Mouse (Mus musculus) urinary bladder, postnatal 10 days (tissue): ENCODE results near the gene Stpg3.

Experiments
- DNase-seq: peaks from one replicate; pipeline ENCODE4 v3.0.0; 2022; ENCODE audit warnings: low spot score

Stpg3 gene

DNA sequence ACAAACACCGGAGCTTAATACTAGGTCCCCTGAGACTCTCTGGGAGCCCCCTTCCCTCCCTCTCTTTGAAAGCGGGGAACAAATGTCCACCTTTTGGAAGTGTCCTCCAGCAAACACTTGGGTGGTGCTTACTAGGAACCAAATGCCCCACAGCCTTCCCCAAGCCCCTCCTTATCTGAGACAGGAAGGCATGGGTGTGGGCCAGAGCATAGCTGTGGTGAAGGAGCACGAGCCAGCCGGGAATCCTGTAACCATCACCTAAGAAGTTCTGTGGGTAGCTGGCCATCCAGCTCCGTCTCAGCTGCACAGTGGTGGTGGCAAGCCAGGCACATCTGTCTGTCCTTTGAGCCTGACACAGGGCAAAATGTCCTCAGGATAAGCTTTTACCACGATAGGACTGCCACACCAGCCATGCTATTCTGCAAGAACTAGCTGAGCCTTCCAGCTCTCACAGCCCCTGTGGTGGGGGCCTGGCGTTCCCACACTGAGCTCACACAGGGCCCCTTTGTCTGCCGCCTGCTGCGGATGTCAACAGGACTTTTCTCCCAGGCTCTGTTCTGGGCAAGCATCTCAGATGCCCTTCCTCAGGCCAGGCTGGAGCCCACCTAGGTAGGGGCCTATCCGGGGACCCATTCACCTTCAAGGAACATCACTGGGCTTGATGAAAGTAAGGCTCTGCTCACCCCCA, 36.0 kb downstream of the Stpg3 start:
- DNase-seq, result no peak

DNA sequence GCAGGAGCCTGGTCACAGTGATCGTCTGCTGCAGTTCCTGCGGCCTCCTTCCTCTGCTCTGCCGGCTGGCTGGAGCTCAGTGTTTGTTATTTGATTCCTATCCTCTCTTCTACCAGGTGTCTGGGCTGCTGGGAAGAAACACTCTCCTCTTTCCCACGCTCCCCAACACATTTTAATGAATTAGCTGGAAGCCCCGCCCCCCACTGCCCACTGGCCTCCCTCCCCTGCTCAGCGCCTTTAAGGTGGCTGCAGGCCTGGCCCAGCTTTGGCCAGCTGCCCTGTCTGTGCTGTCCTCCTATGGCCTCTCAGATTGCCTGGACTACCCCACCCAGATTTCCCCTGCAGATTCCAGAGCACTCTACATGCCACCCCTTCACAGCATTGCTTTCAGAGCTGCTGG, 36.8 kb downstream of the Stpg3 start:
- DNase-seq, result no peak

DNA sequence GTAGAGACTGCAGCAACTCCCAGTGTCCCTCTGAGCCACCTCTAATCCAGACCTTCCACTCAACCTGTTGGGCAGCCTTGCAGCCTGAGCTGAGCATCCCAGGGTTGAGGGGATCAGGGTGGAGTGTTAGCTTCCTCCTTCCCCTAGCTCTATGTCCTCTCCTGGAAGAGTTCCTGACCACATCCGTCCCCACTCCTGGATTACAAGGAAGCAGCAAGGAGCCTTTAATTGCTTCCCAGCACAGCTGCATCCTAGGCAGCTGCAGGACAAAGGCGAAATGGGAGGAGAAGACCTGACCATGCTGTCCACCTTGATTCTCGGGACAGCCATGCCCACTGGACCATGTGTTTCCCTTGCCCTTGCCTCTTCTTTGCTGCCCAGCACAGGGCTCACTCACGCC, 37.4 kb downstream of the Stpg3 start:
- DNase-seq, result no peak

DNA sequence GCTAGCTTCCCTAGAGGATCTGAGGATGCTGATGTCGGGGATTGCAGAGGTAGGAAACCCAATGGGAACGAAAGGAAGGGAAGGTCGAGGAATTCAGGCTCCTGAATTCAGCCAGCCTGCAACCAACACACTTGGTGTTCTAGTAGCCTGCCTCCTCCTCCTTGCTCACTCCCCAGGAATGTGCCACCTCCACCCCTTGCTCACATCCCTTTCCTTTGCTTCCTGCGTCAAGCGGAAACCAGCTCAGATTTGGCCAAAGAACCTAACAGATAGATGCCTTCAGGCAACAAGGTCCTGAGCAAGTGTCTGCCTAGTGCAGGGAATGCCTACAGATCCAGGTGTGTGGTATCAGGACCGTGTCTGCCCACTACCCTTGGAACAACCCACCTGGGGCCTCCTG, 37.9 kb downstream of the Stpg3 start:
- no peak for DNase-seq

DNA sequence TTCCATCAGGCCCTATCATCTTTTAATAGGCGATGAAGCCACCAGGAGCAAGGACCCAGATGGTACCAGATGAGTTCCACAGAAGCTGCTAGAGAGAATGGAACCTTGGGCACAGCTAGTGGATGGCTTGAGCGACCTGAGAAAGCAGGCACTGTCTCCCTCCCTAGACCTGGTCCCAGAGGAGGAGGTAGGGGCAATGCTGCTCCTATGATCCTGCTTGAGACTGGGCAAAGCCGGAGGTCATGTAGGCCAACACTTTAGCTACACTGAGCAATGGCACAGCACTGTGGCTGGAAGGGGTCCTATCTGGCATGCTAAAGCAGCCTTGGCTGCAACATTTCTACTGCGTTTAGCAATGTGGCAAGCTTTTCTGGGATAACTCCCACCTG, 38.8 kb downstream of the Stpg3 start:
- no peak for DNase-seq

DNA sequence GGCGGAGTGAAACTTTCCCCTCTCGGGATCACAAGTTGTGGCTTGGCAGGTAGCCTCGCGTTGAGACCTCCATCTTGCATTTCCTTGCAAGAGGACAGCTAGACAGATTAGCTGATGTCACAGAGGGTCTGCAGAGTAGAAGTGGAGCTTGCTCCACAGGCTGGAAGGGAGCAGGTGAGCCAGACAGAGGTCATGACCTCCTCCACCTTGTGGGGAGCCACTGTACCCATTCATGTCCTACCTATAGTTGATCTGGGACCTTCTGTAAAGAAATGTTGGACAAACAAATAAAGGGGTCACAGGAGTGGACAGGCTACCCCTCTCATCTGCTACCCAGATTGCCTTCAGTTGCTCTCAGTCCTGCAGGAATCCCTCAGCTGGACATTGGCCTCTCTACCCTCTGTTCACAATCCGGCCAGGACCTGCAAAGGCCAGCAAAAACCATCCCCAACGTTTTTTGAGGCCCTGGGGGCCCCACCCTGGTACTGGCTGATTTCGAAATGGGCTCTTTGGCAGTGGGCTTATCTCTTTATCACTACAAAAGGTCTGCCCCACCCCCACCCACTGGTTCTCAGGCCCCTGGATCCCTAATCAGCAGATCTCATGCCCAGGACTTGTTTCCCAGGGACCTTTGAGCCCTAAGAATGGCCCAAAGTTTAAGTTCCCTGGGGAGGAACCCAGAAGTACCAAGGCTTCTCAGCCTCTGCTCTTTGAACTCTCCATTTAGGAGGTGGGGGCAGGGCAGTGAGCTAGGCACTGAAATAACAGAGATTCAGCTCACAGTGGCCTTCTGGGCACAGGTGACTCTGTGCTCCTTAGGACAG, 39.4 kb downstream of the Stpg3 start:
- no peak for DNase-seq

DNA sequence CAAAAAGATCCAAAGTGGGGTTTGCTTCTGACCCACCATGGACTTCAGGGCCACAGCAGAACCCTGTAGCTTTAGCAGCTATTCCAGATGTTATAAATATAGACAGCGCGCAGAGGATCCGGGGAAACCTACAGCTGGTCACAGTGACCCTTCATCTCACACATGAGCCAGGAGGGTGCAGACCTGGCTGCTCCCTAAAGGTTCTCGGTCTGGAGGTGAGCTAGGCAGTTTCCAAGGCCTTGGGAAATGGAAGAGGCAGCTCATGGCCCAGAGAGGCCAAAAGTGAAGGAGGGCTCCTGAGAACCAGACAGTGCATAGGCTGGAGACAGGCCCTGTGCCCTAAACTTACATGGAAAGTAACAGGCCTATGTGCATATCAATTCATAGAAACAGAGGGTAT, 40.6 kb downstream of the Stpg3 start:
- DNase-seq, result no peak

DNA sequence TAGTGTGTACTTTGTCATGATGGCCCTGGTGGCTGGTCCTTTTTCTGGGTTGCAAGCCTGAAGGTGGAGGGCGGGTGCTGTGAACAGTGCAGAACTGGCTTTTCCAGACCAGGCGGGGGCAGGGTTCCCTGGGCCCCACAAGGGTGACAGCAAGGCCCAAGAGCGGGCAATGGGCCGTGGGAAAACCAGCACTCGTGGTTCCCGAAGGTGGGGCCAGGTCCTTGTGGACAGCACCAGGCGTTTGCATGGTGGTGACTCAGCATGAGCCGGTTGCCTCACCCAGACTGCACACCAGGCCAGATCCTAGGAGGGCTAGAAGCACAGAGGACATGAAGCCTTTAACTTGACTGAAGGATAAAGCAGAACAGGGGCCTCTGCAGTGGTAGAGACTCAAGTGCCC, 41.8 kb downstream of the Stpg3 start:
- no peak for DNase-seq

DNA sequence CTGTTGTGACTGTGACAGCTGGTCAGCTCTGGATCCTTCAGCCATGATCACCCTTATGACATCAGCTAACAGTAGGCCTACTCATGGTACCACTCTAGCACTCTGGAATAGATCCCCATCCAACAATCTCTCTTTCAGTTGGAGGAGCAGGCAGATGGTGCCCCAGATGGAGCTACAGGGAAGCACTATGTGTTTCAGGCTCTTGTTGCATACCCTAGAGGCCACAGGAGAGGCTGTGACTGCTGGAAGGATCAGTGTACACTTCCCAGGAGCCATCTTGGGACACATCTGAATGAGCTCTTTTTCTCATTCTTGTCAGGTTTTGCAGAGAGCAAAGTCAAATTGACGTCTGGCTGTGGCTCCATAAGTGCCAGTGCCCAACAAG, 42.7 kb downstream of the Stpg3 start:
- DNase-seq, result no peak

DNA sequence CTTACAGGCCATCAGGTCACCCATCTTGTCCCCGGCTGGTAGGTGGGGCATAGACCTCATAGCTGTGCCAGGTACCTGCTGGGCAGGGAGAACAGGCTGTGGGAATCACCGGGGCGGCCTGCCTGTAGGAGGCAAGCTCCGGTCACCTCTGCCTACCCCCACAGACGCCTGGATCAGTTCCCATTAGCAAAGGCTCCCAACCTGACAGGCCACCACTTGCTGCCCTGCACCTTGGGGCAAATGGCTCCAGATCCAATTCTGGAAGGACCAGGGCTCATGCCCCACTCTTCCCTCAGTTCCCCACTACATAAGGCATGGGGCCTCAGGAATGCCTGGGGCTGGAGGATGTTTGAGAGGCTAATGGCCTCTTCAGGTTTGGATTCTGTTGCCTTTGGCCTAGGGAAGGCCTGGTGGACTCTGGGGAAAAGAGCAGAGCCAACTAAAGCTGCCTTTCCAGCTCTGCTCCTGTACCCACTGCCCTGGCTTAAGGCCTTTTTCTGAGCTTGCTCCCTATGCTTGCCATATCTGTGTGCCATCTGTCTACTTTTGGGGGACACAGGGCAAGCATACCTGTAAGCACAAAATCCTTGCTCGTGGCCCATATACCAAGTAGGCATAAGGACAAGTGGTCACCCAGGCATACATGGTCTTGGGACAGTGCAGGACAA, 43.2 kb downstream of the Stpg3 start:
- no peak for DNase-seq

DNA sequence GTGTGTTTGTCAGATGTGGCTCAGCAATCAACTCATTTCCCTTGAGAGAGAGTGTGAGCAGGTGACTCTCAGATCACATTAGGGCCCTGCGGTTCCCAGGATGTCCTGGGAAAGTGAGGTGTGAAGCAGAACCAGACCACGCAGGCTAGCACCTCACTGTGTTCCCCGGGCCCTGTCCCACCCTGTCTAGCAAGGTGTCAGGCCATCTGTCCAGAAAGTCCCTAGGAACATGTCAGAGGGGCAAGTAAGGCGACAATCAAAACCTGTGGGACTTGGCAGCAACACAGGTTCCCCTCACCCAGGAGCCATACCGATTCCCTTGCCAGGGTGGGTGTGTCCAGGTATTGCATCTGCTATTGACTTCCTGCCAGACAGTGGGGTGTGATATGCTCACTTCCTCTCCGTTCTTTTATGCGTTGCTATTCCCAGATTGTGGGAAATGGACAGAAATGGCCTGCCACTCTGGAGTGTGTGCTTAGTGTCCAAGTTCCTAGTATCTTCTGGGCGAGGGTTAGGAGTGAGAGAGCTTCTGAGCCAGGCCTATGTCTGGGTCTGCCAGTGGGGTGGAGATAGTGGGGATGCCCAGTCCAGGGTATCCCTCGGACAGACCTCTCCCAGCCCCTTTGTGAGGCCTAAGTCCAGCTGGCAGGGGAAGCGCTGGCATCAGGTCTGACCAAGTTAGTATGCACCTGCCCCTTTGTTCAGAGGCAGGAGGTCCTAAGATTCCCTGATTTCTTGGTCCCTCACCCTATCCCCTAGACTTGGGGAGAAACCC, 43.9 kb downstream of the Stpg3 start:
- no peak for DNase-seq

DNA sequence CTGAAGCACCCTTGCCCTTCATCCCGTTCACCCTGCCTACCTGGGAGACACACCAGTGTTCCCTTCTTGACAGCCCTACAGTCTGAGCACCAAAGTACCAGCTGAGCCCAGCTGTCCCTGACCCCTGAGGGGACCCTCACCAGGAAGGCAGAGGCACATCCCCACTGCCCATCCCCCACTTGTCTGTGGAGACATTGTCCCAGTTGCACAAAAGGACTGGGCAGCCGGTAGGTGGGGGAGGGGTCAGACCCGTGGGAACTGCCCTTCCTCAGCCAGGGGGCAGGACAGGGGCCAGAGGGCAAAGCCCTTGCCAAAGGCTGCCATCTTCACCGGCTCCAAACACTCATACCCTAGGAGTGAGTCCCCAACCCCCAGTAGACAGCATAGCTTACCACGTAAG, 44.7 kb downstream of the Stpg3 start:
- no peak for DNase-seq

DNA sequence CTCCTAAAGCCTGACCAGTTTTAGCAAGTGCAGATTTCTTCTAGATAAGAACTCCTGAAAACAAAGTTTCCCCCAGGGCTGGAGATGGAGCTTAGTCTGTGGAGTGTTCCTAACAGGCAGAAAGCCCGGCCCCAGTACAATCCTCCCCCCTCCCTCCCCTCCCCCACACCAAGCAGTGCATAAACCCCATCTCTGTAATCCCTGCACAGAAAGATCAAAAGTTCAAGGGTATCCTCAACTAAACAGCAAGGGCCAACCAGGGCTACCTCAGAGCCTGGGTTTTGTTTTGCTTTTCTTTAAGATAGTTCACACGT, 45.8 kb downstream of the Stpg3 start:
- DNase-seq, result no peak

DNA sequence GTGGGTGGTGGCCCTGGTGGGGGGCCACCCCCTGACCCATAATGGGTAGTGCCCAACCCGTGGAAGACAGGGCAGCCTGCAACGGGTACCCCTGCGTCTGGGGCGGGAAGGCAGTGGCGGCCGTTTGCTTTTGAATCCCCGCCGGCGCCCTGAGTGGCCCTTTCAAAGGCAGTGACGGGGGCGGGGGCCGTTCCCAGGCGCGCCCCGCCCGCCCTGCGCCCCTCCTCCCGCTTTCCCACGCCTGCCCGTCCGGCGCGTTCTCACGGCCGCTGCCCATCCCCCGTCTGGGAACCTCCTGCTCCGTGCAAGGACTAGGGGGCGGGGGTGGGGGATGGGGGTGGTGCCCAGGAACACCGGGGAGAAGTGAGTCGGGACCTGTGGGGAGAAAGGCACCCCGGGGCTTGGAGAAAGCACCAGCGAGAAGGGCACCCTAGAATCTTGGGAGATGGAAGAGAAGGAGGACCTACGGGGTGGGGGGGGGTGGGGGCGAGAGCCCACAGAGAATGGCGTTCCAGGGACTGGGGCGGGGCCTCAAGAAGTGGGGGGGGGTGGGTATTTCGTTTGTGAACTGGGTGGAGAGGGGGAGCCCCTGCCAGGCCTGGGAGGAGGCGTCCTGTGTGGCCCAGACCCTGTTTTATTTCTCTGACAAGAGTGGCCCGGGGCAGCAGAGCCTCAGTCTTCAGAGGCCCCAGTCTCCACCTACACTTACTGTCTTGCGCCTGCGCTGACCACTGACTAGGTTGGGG, 46.3 kb downstream of the Stpg3 start:
- no peak for DNase-seq

DNA sequence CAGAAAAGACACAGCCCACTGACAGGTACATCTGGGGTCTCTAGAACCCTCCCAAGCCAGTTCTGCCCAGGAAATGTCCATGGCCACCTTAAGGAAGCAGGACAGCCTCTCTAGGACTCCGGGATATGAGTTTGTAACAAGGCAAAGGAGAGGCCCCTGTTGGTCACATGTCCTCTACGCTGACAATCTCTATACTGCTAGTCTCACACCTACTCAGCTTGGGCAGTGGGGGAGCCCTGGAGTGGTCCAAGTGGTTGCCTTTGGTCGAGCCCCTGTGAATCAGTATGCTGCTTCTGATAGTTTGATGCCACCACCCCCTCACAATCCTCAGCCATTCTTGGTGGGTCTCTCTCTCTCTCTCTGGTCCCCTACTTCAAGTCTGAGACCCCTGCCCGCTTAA, 47.0 kb downstream of the Stpg3 start:
- no peak for DNase-seq
